Mouse (Mus musculus): ENCODE results near the gene Mark4. TPM values are rescaled to one million over a fixed set of nuclear protein-coding genes. Genes with fewer than 3 reads are reported as not detected.

Gene Mark4
- total RNA-seq, 2 experiments from 2014 or later = 23.3 to 25.0 TPM

- no peak for DNase-seq
- intact Hi-C loops (cut with DNase I) = no loop called here
These were observed 10.9 kb downstream of the Mark4 start for GRCm38 (mm10) chr7:19447689-19448088.

GRCm38 (mm10) chr7:19444801-19445200 is 13.8 kb downstream of the Mark4 start:
- no peak for DNase-seq
- intact Hi-C loops (cut with DNase I) = loop anchor here (5.0 kb wide), 2 partner anchors 128 to 148 kb away; no protein-coding TSS in a partner anchor

GRCm38 (mm10) chr7:19443344-19443743 is 15.3 kb downstream of the Mark4 start:
- peak; percentile 87 to 94 for DNase-seq
- intact Hi-C loops (cut with DNase I) = loop anchor here (2.0 to 5.0 kb wide), 4 partner anchors 27 to 149 kb away; no protein-coding TSS in a partner anchor

GRCm38 (mm10) chr7:19441448-19442091 is 17.1 kb downstream of the Mark4 start:
- intact Hi-C loops (cut with DNase I) = loop anchor here (2.0 to 5.0 kb wide), 4 partner anchors 29 to 151 kb away; no protein-coding TSS in a partner anchor
- no peak for DNase-seq

- no peak for DNase-seq
- intact Hi-C loops (cut with DNase I) = no loop called here
These were observed 21.6 kb downstream of the Mark4 start for GRCm38 (mm10) chr7:19437048-19437447.

GRCm38 (mm10) chr7:19436276-19436675 is 22.3 kb downstream of the Mark4 start:
- intact Hi-C loops (cut with DNase I) = no loop called here
- no peak for DNase-seq

GRCm38 (mm10) chr7:19432475-19432874 is 26.1 kb downstream of the Mark4 start:
- intact Hi-C loops (cut with DNase I) = no loop called here
- no peak for DNase-seq

- DNase-seq = no peak
- intact Hi-C loops (cut with DNase I) = no loop called here
These were observed 28.2 kb downstream of the Mark4 start for GRCm38 (mm10) chr7:19430402-19430801.

- DNase-seq = no peak
These were observed 28.9 kb downstream of the Mark4 start for GRCm38 (mm10) chr7:19429726-19430125.

GRCm38 (mm10) chr7:19427999-19428650 is 30.5 kb downstream of the Mark4 start:
- intact Hi-C loops (cut with DNase I) = no loop called here

More at GRCm38 (mm10) chr7:19429726-19430125, 28.9 kb downstream of the Mark4 start:
- intact Hi-C loops (cut with DNase I) = no loop called here

GRCm38 (mm10) chr7:19426888-19427287 is 31.7 kb downstream of the Mark4 start:
- DNase-seq = no peak
- intact Hi-C loops (cut with DNase I) = no loop called here

More at GRCm38 (mm10) chr7:19427999-19428650, 30.5 kb downstream of the Mark4 start:
- DNase-seq = no peak

- DNase-seq = no peak
- intact Hi-C loops (cut with DNase I) = no loop called here
These were observed 32.3 kb downstream of the Mark4 start for GRCm38 (mm10) chr7:19426349-19426748.

- no peak for DNase-seq
- intact Hi-C loops (cut with DNase I) = no loop called here
These were observed 34.6 kb downstream of the Mark4 start for GRCm38 (mm10) chr7:19424051-19424450.

GRCm38 (mm10) chr7:19423083-19423482 is 35.5 kb downstream of the Mark4 start:
- intact Hi-C loops (cut with DNase I) = no loop called here
- no peak for DNase-seq

- intact Hi-C loops (cut with DNase I) = no loop called here
- peak; percentile 79 to 86 for DNase-seq
These were observed 37.6 kb downstream of the Mark4 start for GRCm38 (mm10) chr7:19420821-19421636.

GRCm38 (mm10) chr7:19420121-19420520 is 38.5 kb downstream of the Mark4 start:
- intact Hi-C loops (cut with DNase I) = no loop called here
- no peak for DNase-seq

- no peak for DNase-seq
- intact Hi-C loops (cut with DNase I) = no loop called here
These were observed 42.0 kb downstream of the Mark4 start for GRCm38 (mm10) chr7:19416590-19416989.

- DNase-seq = peak in 1 of 2 experiments; percentile 43
- intact Hi-C loops (cut with DNase I) = no loop called here
These were observed 45.1 kb downstream of the Mark4 start for GRCm38 (mm10) chr7:19413525-19413924.

GRCm38 (mm10) chr7:19411783-19412182 is 46.8 kb downstream of the Mark4 start:
- intact Hi-C loops (cut with DNase I) = no loop called here
- peak; percentile 24 to 31 for DNase-seq

- intact Hi-C loops (cut with DNase I) = no loop called here
These were observed 47.8 kb downstream of the Mark4 start for GRCm38 (mm10) chr7:19410766-19411344.

More at GRCm38 (mm10) chr7:19410766-19411344, 47.8 kb downstream of the Mark4 start:
- peak; percentile 83 to 86 for DNase-seq
